20 mouse cellular contexts compared by ENCODE assay signal in genomic region chr10:107583360-107583759, GRCm38 (mm10).
"Had no signal": no experiment of that assay in that cellular context is flagged by ENCODE, and none has a peak within 500 bp of the region (broad histone marks: within the 10 kb centered on the region; RNA-seq: fewer than 3 reads in every experiment).

No protein-coding gene starts in this region.

- H3K4me1 ChIP-seq: liver, embryonic 13.5 days; megakaryocyte, embryonic 14.5 days; midbrain, embryonic 10.5 days; midbrain, embryonic 13.5 days had no signal

- H3K27me3 ChIP-seq: liver, embryonic 13.5 days; megakaryocyte, embryonic 14.5 days; midbrain, embryonic 13.5 days; neural tube, embryonic 13.5 days had no signal

- H3K4me2 ChIP-seq: liver, embryonic 13.5 days; midbrain, embryonic 13.5 days; neural tube, embryonic 13.5 days had no signal

- H3K9me3 ChIP-seq: midbrain, embryonic 10.5 days; midbrain, embryonic 13.5 days; neural tube, embryonic 13.5 days had no signal

- H3K27ac ChIP-seq: kidney, postnatal 0 days; layer of hippocampus, adult 2 months; left cerebral cortex, adult 2 months; liver, embryonic 13.5 days; midbrain, embryonic 10.5 days; midbrain, embryonic 13.5 days; neural tube, embryonic 13.5 days; stomach, postnatal 0 days had no signal

- ATAC-seq: lung, postnatal 0 days; midbrain, embryonic 13.5 days; midbrain, embryonic 16.5 days had no signal

- DNase-seq: kidney, adult 18-20 months; kidney, adult 9 months; kidney, postnatal 25 days; layer of hippocampus, adult 9-11 months; liver, embryonic 13.5 days; lung, adult 2 months; retina, postnatal 1 day; right cerebral cortex, postnatal 14 days; right cerebral cortex, postnatal 4 days; thymus, postnatal 25 days had no signal

- H3K9ac ChIP-seq: liver, embryonic 13.5 days; midbrain, embryonic 13.5 days; neural tube, embryonic 13.5 days had no signal

- H3K36me3 ChIP-seq: liver, embryonic 13.5 days; midbrain, embryonic 10.5 days; midbrain, embryonic 13.5 days; neural tube, embryonic 13.5 days had no signal

- H3K4me3 ChIP-seq: layer of hippocampus, adult 2 months; left cerebral cortex, adult 2 months; liver, embryonic 13.5 days; megakaryocyte, embryonic 14.5 days; midbrain, embryonic 10.5 days; midbrain, embryonic 13.5 days; neural tube, embryonic 13.5 days had no signal
